Mouse (Mus musculus): ENCODE measurements around the gene Rps10.

GRCm38 (mm10) chr17:27586661-27587060 is 49.8 kb downstream of the Rps10 start:
- TF ChIP-seq CTCF (IDR thresholded peaks at IDR 0.05; ENCODE audit: control insufficient read depth, insufficient read depth, insufficient read length) = no peak
- no peak for TF ChIP-seq FOSL1 (IDR thresholded peaks at IDR 0.05; ENCODE audit: insufficient read depth, low read length, poor library complexity, severe bottlenecking)
- TF ChIP-seq USF1 (IDR thresholded peaks at IDR 0.05; ENCODE audit: low read depth) = no peak
- no peak for TF ChIP-seq MYOD1 (IDR thresholded peaks at IDR 0.05; ENCODE audit: control insufficient read depth, insufficient read length, low read depth)
- no peak for TF ChIP-seq MYOG (IDR thresholded peaks at IDR 0.05; ENCODE audit: control insufficient read depth, extremely low read depth, insufficient read length)

Data from C2C12 (cell line).